Mouse (Mus musculus): ENCODE measurements around the gene B3gnt2. TPM values are rescaled to one million over a fixed set of nuclear protein-coding genes. Genes with fewer than 3 reads are reported as not detected.

B3gnt2 gene
- polyA plus RNA-seq, 1 experiment from 2014 or later, result 20.4 TPM

- ATAC-seq, result no peak
These were observed 14.0 kb upstream of the B3gnt2 start for GRCm38 (mm10) chr11:22874747-22875146.

GRCm38 (mm10) chr11:22873383-22873782 lies 12.6 kb upstream of the B3gnt2 start:
- Histone ChIP-seq H3K9me3 (ENCODE audit: low read length) (no peaks in the 10 kb centered on the region), H3K9ac (replicated peaks; ENCODE audit: low read depth) (no peak overlapping the region), H3K36me3 (ENCODE audit: insufficient read depth, low read length) (no peaks in the 10 kb centered on the region), H3K27ac (ENCODE audit: low read length) (0 out of 2 replicates have a peak overlapping the region, but pooled peaks have one; percentile 27), H3K4me3 (ENCODE audit: low read depth, low read length) (no peak overlapping the region), H3K4me2 (replicated peaks; ENCODE audit: low read depth, low read length) (no peak overlapping the region), H3K27me3 (replicated peaks; ENCODE audit: insufficient read depth, low read length) (no peaks in the 10 kb centered on the region), H3K4me1 (ENCODE audit: insufficient read depth, low read depth, low read length) (peaks cover 16% of the 10 kb centered on the region; the same call in 1 of the 2 replicates)
- DNase-seq (ENCODE audit: low spot score) (peak; percentile 53), ATAC-seq (peak; percentile 40)
- WGBS, result 38% methylated on average over 4 of the region's 4 CpGs
- no peak for TF ChIP-seq CTCF (IDR thresholded peaks at IDR 0.05)
- TF ChIP-seq EP300 (IDR thresholded peaks at IDR 0.05), result no peak

More at GRCm38 (mm10) chr11:22874747-22875146, 14.0 kb upstream of the B3gnt2 start:
- no peak overlapping the region for H3K4me3 ChIP-seq (ENCODE audit: low read depth, low read length)
- H3K27ac ChIP-seq (ENCODE audit: low read length), result no peak overlapping the region
- no peak for DNase-seq (ENCODE audit: low spot score)
- WGBS, result 84% methylated on average over 6 of the region's 6 CpGs
- H3K27me3 ChIP-seq (replicated peaks; ENCODE audit: insufficient read depth, low read length), result no peaks in the 10 kb centered on the region
- no peak overlapping the region for H3K4me2 ChIP-seq (replicated peaks; ENCODE audit: low read depth, low read length)
- H3K4me1 ChIP-seq (ENCODE audit: insufficient read depth, low read depth, low read length), result peaks cover 16% of the 10 kb centered on the region; the same call in 1 of the 2 replicates
- H3K9ac ChIP-seq (replicated peaks; ENCODE audit: low read depth), result no peak overlapping the region
- TF ChIP-seq EP300 (IDR thresholded peaks at IDR 0.05) (no peak), CTCF (IDR thresholded peaks at IDR 0.05) (no peak)
- no peaks in the 10 kb centered on the region for H3K36me3 ChIP-seq (ENCODE audit: insufficient read depth, low read length)
- no peaks in the 10 kb centered on the region for H3K9me3 ChIP-seq (ENCODE audit: low read length)

GRCm38 (mm10) chr11:22872307-22872680 lies 11.5 kb upstream of the B3gnt2 start:
- Histone ChIP-seq H3K27me3 (replicated peaks; ENCODE audit: insufficient read depth, low read length) (no peaks in the 10 kb centered on the region), H3K4me2 (replicated peaks; ENCODE audit: low read depth, low read length) (peak overlapping the region; percentile 47), H3K27ac (ENCODE audit: low read length) (peak overlapping the region; percentile 77), H3K9me3 (ENCODE audit: low read length) (no peaks in the 10 kb centered on the region), H3K36me3 (ENCODE audit: insufficient read depth, low read length) (no peaks in the 10 kb centered on the region), H3K4me3 (ENCODE audit: low read depth, low read length) (peak overlapping the region; percentile 10; the same call in 1 of the 2 replicates), H3K9ac (replicated peaks; ENCODE audit: low read depth) (no peak overlapping the region), H3K4me1 (ENCODE audit: insufficient read depth, low read depth, low read length) (peaks cover 16% of the 10 kb centered on the region; the same call in 1 of the 2 replicates)
- WGBS, result 34% methylated on average over 4 of the region's 4 CpGs
- TF ChIP-seq CTCF (IDR thresholded peaks at IDR 0.05) (no peak), EP300 (IDR thresholded peaks at IDR 0.05) (no peak)
- ATAC-seq, result no peak
- DNase-seq (ENCODE audit: low spot score), result no peak

GRCm38 (mm10) chr11:22871628-22872306 lies 11.0 kb upstream of the B3gnt2 start:
- H3K9me3 ChIP-seq (ENCODE audit: low read length), result no peaks in the 10 kb centered on the region
- H3K4me1 ChIP-seq (ENCODE audit: insufficient read depth, low read depth, low read length), result peaks cover 16% of the 10 kb centered on the region; the same call in 1 of the 2 replicates
- no peaks in the 10 kb centered on the region for H3K36me3 ChIP-seq (ENCODE audit: insufficient read depth, low read length)
- DNase-seq (ENCODE audit: low spot score) (peak; percentile 59), ATAC-seq (peak; percentile 68)
- H3K4me2 ChIP-seq (replicated peaks; ENCODE audit: low read depth, low read length), result peak overlapping the region; percentile 47
- H3K27ac ChIP-seq (ENCODE audit: low read length), result peak overlapping the region; percentile 77
- H3K27me3 ChIP-seq (replicated peaks; ENCODE audit: insufficient read depth, low read length), result no peaks in the 10 kb centered on the region
- 30% methylated on average over 7 of the region's 7 CpGs for WGBS
- TF ChIP-seq CTCF (IDR thresholded peaks at IDR 0.05), result no peak
- no peak for TF ChIP-seq EP300 (IDR thresholded peaks at IDR 0.05)
- peak overlapping the region; percentile 10; the same call in 1 of the 2 replicates for H3K4me3 ChIP-seq (ENCODE audit: low read depth, low read length)
- no peak overlapping the region for H3K9ac ChIP-seq (replicated peaks; ENCODE audit: low read depth)

- H3K4me3 ChIP-seq (ENCODE audit: low read depth, low read length), result no peak overlapping the region
- no peak for TF ChIP-seq EP300 (IDR thresholded peaks at IDR 0.05)
- no peak for TF ChIP-seq CTCF (IDR thresholded peaks at IDR 0.05)
- H3K27ac ChIP-seq (ENCODE audit: low read length), result no peak overlapping the region
- no peaks in the 10 kb centered on the region for H3K27me3 ChIP-seq (replicated peaks; ENCODE audit: insufficient read depth, low read length)
- no peaks in the 10 kb centered on the region for H3K36me3 ChIP-seq (ENCODE audit: insufficient read depth, low read length)
- ATAC-seq (no peak), DNase-seq (ENCODE audit: low spot score) (no peak)
- H3K4me2 ChIP-seq (replicated peaks; ENCODE audit: low read depth, low read length), result no peak overlapping the region
- no peaks in the 10 kb centered on the region for H3K9me3 ChIP-seq (ENCODE audit: low read length)
- 78% methylated on average over 8 of the region's 8 CpGs for WGBS
- H3K9ac ChIP-seq (replicated peaks; ENCODE audit: low read depth), result no peak overlapping the region
- peaks cover 14% of the 10 kb centered on the region; the same call in 1 of the 2 replicates for H3K4me1 ChIP-seq (ENCODE audit: insufficient read depth, low read depth, low read length)
These were observed 7.8 kb upstream of the B3gnt2 start for GRCm38 (mm10) chr11:22868582-22868981.

GRCm38 (mm10) chr11:22867691-22868090 lies 6.9 kb upstream of the B3gnt2 start:
- 87% methylated on average over 5 of the region's 5 CpGs for WGBS
- no peak for TF ChIP-seq EP300 (IDR thresholded peaks at IDR 0.05)
- no peak for TF ChIP-seq CTCF (IDR thresholded peaks at IDR 0.05)
- ATAC-seq, result no peak
- no peak overlapping the region for H3K27ac ChIP-seq (ENCODE audit: low read length)
- no peaks in the 10 kb centered on the region for H3K9me3 ChIP-seq (ENCODE audit: low read length)
- no peaks in the 10 kb centered on the region for H3K36me3 ChIP-seq (ENCODE audit: insufficient read depth, low read length)
- H3K9ac ChIP-seq (replicated peaks; ENCODE audit: low read depth), result no peak overlapping the region
- no peak for DNase-seq (ENCODE audit: low spot score)
- H3K4me1 ChIP-seq (ENCODE audit: insufficient read depth, low read depth, low read length), result peaks cover 7% of the 10 kb centered on the region; the same call in 1 of the 2 replicates
- no peak overlapping the region for H3K4me2 ChIP-seq (replicated peaks; ENCODE audit: low read depth, low read length)
- H3K27me3 ChIP-seq (replicated peaks; ENCODE audit: insufficient read depth, low read length), result no peaks in the 10 kb centered on the region
- no peak overlapping the region for H3K4me3 ChIP-seq (ENCODE audit: low read depth, low read length)
